Mouse (Mus musculus): ENCODE data around the gene Fat4. TPM values are rescaled to one million over a fixed set of nuclear protein-coding genes. Genes with fewer than 3 reads are reported as not detected.

The Fat4 gene
- polyA plus RNA-seq, 1 experiment = 0.57 TPM

DNA sequence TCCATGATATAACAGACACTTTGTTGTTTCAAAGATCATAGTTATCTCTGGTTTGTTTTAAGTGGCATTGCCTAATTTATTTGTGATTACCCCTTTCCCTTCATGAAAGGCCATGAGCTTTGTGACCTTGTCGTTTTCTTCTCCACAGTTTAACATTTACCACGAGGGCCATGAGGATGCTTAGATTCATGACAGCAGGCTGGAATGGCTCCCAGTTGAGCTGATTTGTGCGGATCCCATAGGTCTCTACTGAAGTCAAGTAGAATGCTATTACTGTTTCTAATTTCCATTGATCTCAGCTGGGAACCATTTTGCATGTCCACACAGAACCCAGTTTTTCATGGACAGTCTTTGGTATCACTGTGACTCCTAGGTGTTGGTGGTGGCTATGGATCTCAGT is 67.5 kb downstream of the Fat4 start:
- no peak overlapping the region for H3K27ac ChIP-seq (ENCODE audit: control insufficient read depth, insufficient read depth, low read depth, low read length, poor library complexity)
- TF ChIP-seq CTCF (IDR thresholded peaks at IDR 0.05; ENCODE audit: control insufficient read depth, insufficient read depth, low read length) = no peak
- TF ChIP-seq POLR2A (IDR thresholded peaks at IDR 0.05; ENCODE audit: borderline replicate concordance, control insufficient read depth, low read depth, low read length) = no peak
- no peak overlapping the region for H3K4me3 ChIP-seq (replicated peaks; ENCODE audit: control insufficient read depth, low read depth, low read length)
- 78% methylated on average over 3 of the region's 3 CpGs for WGBS
- no peaks in the 10 kb centered on the region for H3K4me1 ChIP-seq (ENCODE audit: control insufficient read depth, insufficient read depth, low read length)

DNA sequence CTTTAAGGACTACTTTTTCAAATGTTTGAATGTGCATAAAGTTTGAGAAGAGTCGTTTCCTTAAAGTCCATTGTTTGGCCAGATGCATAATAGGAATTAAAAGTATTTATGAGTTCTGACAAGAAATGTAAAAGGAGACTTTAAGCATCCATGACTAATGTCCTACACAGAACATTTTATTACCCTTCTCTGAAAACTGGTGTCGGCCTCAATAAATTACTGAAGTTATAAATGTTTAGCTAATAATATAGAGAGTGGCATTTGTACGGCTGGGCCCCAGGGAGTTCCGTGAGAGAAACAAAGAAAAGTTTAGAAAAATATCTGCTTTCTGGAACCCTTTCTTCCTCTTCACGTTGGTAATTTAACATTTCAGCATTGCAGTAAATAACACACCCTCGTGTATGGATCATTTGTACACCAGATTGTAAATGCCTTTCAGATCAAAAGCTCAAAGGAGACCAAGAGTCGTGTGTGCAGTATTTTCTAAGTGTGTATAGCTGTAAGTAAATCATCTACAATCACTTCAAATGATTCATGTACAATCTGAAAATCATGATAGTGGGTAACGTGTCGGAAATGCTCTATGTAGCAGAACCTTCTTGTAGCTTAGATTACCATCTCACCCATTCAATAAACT is 69.4 kb downstream of the Fat4 start:
- 77% methylated on average over 9 of the region's 9 CpGs for WGBS
- Histone ChIP-seq H3K4me1 (ENCODE audit: control insufficient read depth, insufficient read depth, low read length) (no peaks in the 10 kb centered on the region), H3K27ac (ENCODE audit: control insufficient read depth, insufficient read depth, low read depth, low read length, poor library complexity) (no peak overlapping the region), H3K4me3 (replicated peaks; ENCODE audit: control insufficient read depth, low read depth, low read length) (no peak overlapping the region)
- TF ChIP-seq POLR2A (IDR thresholded peaks at IDR 0.05; ENCODE audit: borderline replicate concordance, control insufficient read depth, low read depth, low read length) (no peak), CTCF (IDR thresholded peaks at IDR 0.05; ENCODE audit: control insufficient read depth, insufficient read depth, low read length) (no peak)

DNA sequence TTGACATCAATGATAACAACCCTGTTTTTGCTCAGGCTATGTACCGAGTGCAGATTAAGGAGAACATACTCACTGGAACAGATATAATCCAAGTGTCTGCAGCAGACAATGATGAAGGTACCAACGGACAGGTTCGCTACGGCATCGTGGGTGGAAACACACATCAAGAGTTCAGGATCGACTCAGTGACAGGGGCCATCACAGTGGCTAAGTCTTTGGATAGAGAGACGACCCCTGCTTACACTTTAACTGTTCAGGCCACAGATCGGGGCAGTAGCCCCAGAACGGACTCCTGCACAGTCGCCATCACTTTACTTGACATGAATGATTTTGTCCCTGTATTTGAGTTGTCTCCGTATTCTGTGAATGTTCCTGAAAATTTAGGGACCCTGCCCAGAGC is 70.4 kb downstream of the Fat4 start:
- Histone ChIP-seq H3K27ac (ENCODE audit: control insufficient read depth, insufficient read depth, low read depth, low read length, poor library complexity) (no peak overlapping the region), H3K4me3 (replicated peaks; ENCODE audit: control insufficient read depth, low read depth, low read length) (no peak overlapping the region), H3K4me1 (ENCODE audit: control insufficient read depth, insufficient read depth, low read length) (no peaks in the 10 kb centered on the region)
- WGBS = 85% methylated on average over 11 of the region's 11 CpGs
- TF ChIP-seq POLR2A (IDR thresholded peaks at IDR 0.05; ENCODE audit: borderline replicate concordance, control insufficient read depth, low read depth, low read length) (no peak), CTCF (IDR thresholded peaks at IDR 0.05; ENCODE audit: control insufficient read depth, insufficient read depth, low read length) (no peak)

DNA sequence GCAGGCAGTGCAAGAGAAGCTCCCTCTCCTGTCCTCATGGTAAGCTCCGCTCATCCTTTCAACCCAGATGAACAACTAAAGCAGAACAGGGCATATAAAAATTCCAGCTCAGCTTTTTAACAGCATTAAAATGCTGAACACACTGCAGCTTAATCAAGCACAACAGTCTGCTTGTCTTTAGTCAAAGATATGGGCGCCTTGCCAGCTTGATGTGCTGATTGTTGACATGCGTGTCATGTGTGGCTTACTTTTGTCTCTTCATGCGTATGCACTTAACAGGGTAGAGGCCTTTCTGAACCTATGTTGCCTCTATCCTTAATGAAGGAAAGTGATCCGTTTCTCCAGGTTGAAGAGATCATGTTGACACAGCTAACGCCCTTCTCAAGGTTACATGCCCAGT is 75.6 kb downstream of the Fat4 start:
- Histone ChIP-seq H3K4me1 (ENCODE audit: control insufficient read depth, insufficient read depth, low read length) (no peaks in the 10 kb centered on the region), H3K4me3 (replicated peaks; ENCODE audit: control insufficient read depth, low read depth, low read length) (no peak overlapping the region), H3K27ac (ENCODE audit: control insufficient read depth, insufficient read depth, low read depth, low read length, poor library complexity) (no peak overlapping the region)
- WGBS = 81% methylated on average over 6 of the region's 6 CpGs
- TF ChIP-seq POLR2A (IDR thresholded peaks at IDR 0.05; ENCODE audit: borderline replicate concordance, control insufficient read depth, low read depth, low read length) (no peak), CTCF (IDR thresholded peaks at IDR 0.05; ENCODE audit: control insufficient read depth, insufficient read depth, low read length) (no peak)

DNA sequence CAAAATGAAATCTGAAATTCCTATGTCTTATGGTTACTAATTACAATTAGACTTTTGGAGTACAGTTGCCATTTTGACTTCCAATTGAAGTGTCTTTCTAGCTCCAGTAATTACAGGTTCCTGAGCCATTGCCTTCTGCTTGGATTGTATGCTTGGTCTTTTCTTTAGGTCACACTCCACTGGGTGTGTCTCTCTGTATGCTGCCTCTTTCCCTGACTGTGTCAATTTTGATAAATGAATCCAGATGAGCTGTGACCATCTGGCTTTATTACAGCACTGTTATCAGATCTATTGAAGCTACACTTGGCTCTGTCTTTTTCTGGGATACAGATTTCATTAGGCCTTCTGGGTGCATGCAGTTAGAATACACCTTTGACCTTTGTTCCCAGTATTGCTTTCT is 80.7 kb downstream of the Fat4 start:
- Histone ChIP-seq H3K4me3 (replicated peaks; ENCODE audit: control insufficient read depth, low read depth, low read length) (no peak overlapping the region), H3K27ac (ENCODE audit: control insufficient read depth, insufficient read depth, low read depth, low read length, poor library complexity) (no peak overlapping the region), H3K4me1 (ENCODE audit: control insufficient read depth, insufficient read depth, low read length) (no peaks in the 10 kb centered on the region)
- no peak for TF ChIP-seq POLR2A (IDR thresholded peaks at IDR 0.05; ENCODE audit: borderline replicate concordance, control insufficient read depth, low read depth, low read length)
- no peak for TF ChIP-seq CTCF (IDR thresholded peaks at IDR 0.05; ENCODE audit: control insufficient read depth, insufficient read depth, low read length)

DNA sequence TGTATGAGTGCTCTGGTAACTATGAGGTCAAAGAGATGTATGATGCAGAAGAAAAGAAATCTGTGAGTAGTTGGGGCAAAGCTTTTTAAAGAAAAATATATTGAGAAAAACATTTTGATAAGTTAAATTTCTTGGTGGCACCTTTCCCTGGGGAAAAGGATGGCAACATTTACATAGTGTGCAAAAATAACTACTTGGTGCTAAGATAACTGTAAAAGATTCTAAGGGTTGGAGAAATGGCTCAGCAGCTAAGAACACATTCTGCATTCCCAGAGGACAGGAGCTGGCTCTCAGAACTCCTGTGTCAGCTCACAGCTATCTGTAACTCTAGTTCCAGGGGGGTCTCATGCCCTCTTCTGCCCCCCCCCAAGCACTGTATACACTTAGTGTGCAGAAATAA is 99.6 kb downstream of the Fat4 start:
- Histone ChIP-seq H3K27ac (ENCODE audit: control insufficient read depth, insufficient read depth, low read depth, low read length, poor library complexity) (no peak overlapping the region), H3K4me3 (replicated peaks; ENCODE audit: control insufficient read depth, low read depth, low read length) (no peak overlapping the region), H3K4me1 (ENCODE audit: control insufficient read depth, insufficient read depth, low read length) (no peaks in the 10 kb centered on the region)
- TF ChIP-seq CTCF (IDR thresholded peaks at IDR 0.05; ENCODE audit: control insufficient read depth, insufficient read depth, low read length) = no peak
- no peak for TF ChIP-seq POLR2A (IDR thresholded peaks at IDR 0.05; ENCODE audit: borderline replicate concordance, control insufficient read depth, low read depth, low read length)

DNA sequence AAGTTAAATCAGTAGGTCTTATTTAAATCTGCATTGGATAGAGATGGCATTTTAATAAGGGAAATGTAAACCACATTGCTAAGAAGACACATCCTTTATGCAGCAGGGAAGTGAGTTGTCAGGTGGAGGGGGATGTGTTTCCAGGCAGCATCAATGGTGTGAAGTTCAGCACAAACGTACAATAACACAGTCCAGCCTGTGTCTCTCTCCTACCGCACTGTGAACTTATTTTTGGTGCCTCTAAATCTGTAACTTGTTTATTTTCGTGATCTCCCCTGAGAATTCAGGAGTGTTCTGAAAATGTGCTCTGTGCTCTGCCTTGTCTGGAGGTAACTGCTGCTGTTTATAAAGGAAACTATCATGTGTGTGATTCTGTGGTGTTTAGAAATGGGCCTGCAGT is 102.4 kb downstream of the Fat4 start:
- 73% methylated on average over 3 of the region's 3 CpGs for WGBS
- TF ChIP-seq POLR2A (IDR thresholded peaks at IDR 0.05; ENCODE audit: borderline replicate concordance, control insufficient read depth, low read depth, low read length) (no peak), CTCF (IDR thresholded peaks at IDR 0.05; ENCODE audit: control insufficient read depth, insufficient read depth, low read length) (no peak)
- no peak overlapping the region for H3K4me3 ChIP-seq (replicated peaks; ENCODE audit: control insufficient read depth, low read depth, low read length)
- H3K27ac ChIP-seq (ENCODE audit: control insufficient read depth, insufficient read depth, low read depth, low read length, poor library complexity) = no peak overlapping the region
- H3K4me1 ChIP-seq (ENCODE audit: control insufficient read depth, insufficient read depth, low read length) = no peaks in the 10 kb centered on the region

DNA sequence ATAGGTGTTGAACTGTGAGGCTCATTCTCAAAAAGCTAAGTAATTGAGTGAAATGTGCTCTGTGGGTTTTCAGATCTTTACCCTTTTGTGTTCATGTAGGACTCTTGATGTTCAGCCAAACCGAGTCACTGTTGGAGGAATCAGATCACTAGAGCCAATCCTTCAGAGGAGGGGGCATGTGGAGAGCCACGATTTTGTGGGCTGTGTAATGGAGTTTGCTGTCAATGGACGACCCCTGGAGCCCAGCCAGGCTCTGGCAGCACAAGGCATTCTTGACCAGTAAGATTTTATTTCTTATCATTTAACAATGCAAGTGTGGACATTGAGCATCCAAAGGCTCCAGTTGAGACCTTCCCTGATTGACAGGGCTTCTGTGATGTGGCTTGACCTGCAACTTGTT is 113.3 kb downstream of the Fat4 start:
- Histone ChIP-seq H3K27ac (ENCODE audit: control insufficient read depth, insufficient read depth, low read depth, low read length, poor library complexity) (no peak overlapping the region), H3K4me3 (replicated peaks; ENCODE audit: control insufficient read depth, low read depth, low read length) (no peak overlapping the region), H3K4me1 (ENCODE audit: control insufficient read depth, insufficient read depth, low read length) (no peaks in the 10 kb centered on the region)
- TF ChIP-seq POLR2A (IDR thresholded peaks at IDR 0.05; ENCODE audit: borderline replicate concordance, control insufficient read depth, low read depth, low read length) (no peak), CTCF (IDR thresholded peaks at IDR 0.05; ENCODE audit: control insufficient read depth, insufficient read depth, low read length) (no peak)
- 59% methylated on average over 3 of the region's 3 CpGs for WGBS

DNA sequence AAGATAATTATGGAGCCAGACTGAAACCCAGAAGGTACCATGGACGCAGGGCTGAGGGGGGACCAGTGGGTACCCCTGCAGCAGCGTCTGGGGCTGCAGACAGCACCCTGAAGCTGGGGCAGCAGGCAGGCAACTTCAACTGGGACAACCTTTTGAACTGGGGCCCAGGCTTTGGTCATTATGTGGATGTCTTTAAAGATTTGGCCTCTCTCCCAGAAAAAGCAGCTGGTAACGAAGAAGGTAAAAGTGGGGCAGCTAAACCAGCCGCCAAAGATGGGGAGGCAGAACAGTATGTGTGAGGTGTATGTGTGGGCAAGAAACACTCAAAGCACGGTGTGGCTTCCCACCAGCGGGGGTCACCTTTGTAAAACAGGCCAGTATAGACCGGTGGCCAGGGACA is 123.8 kb downstream of the Fat4 start:
- WGBS = 79% methylated on average over 7 of the region's 7 CpGs
- TF ChIP-seq CTCF (IDR thresholded peaks at IDR 0.05; ENCODE audit: control insufficient read depth, insufficient read depth, low read length) (no peak), POLR2A (IDR thresholded peaks at IDR 0.05; ENCODE audit: borderline replicate concordance, control insufficient read depth, low read depth, low read length) (no peak)

More for the DNA sequence above, 123.8 kb downstream of the Fat4 start:
- Histone ChIP-seq H3K4me3 (replicated peaks; ENCODE audit: control insufficient read depth, low read depth, low read length) (no peak overlapping the region), H3K4me1 (ENCODE audit: control insufficient read depth, insufficient read depth, low read length) (no peaks in the 10 kb centered on the region), H3K27ac (ENCODE audit: control insufficient read depth, insufficient read depth, low read depth, low read length, poor library complexity) (no peak overlapping the region)
